Mouse (Mus musculus): ENCODE data around the gene Nprl3.

GRCm38 (mm10) chr11:32194086-32194485 lies 73.4 kb downstream of the Nprl3 start:
- TF ChIP-seq POLR2A (IDR thresholded peaks at IDR 0.05; ENCODE audit: low read depth, low read length), result no peak
- TF ChIP-seq CTCF (IDR thresholded peaks at IDR 0.05; ENCODE audit: extremely low read depth, insufficient read length, insufficient replicate concordance, low read depth, low read length), result no peak

All from small intestine, adult 2 months (tissue).